Mouse (Mus musculus) lung, postnatal 14 days (tissue): ENCODE data around the gene Iqcf5.

ENCODE experiments used
- DNase-seq: peaks from one replicate; pipeline ENCODE4 v3.0.0; 2021

Gene Iqcf5

DNA sequence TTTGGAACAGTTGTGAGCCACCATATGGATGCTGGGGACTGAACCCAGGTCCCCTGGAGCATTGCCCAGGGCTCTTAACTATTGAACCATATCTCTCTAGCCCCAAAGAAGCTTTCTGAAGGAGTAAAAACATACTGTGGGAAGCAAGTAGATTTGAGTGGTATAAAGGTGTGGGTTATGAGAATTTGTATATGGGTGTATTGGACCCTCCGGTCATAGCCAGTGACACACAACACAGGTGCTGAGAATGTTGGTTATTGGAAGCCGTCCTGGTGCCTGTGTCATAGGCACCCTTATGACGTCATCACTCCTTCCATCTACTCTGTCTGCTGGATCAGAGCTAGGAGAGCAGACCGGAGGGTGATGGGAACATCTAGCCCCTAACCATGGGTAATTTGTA lies at the start of gene Iqcf5:
Gene Iqcf5, plus strand, starts transcription at position 301 of the 400 bp plus-strand sequence.
- no peak for DNase-seq

GRCm38 (mm10) chr9:106464751-106465541 lies 49.4 kb upstream of the Iqcf5 start:
- peak; percentile 51 for DNase-seq

GRCm38 (mm10) chr9:106465571-106466200 lies 48.7 kb upstream of the Iqcf5 start, which contains the start of gene Gpr62:
TSS of gene Gpr62 (minus strand) at chr9:106465938.
- no peak for DNase-seq

GRCm38 (mm10) chr9:106466721-106467120 lies 47.7 kb upstream of the Iqcf5 start:
- no peak for DNase-seq

GRCm38 (mm10) chr9:106467746-106468145 lies 46.6 kb upstream of the Iqcf5 start:
- no peak for DNase-seq

DNA sequence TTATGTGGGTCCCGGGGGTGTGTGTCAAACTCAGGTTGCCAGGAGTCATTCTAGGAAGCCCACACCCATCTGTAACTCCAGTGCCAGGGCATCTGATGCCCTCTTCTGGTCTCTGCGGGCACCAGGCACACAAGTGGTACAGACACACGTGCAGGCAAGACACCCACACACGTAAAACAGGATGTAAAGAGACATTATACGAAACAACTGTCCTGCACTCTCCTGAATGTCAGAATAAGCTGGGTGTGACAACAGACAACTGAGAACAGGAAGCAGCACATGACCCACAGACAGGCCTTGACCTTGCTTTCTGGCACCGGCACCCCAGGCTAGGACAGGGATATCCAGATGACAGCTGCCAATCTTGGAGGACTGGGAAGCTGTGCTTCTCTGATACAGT lies 45.1 kb upstream of the Iqcf5 start:
- DNase-seq, result no peak

DNA sequence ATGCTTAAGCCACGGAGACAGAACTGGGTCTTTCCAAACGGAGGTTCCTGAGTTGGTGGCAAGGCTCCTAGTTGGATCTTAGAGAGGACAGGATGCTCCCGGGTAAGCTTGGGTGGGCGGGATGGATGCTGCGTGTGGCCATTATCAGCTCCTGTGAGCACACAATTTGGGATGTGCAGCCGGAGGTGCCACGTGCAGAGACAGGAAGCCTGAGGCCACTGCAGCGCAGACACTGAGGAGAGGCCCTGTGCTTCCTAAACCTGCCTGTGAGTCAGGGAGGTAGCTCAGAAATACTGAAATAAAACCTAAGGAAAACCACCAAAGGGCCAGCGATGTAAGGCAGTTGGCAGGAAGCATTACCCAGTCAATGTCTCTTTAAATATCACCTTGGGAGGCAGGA lies 44.6 kb upstream of the Iqcf5 start:
- no peak for DNase-seq

DNA sequence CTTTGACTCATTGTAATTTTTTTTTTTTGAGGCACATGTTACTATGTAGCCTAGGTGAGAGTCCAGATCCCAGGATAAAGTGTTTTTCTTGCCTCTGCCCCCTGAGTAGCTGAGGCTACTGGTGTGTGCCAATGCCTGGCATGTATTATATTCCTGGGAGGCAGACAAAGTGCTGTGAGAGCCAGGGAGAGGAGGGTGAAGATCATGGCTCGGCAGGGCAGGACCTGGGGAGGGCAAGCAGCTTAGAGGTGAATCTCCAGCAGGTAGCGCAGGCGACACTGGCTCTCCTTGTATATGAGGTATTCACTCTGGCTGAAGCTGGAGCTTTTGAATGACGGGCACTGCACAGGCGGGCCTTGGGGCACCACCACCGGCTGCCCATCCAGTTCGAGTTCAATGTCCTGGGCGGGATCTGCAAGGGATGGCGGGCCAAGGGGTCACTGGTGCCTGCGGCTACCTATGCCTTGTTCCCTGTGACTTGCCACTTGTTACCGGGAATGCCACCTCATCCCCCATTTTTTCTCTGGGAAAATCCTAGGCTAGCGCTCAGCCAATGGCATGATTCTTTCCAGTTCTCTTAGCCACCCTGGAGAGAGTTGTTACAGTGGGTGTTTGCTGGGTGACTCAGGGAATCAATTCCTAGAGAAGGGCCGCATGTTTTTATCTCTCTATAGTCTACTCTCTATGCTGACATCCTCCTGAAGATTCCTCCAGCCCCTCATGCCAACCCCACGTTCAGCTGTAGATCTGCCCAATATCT lies 43.2 kb upstream of the Iqcf5 start:
- DNase-seq, result no peak

- peak; percentile 68 for DNase-seq
Observed at GRCm38 (mm10) chr9:106471892-106472291, 42.5 kb upstream of the Iqcf5 start.

- DNase-seq, result no peak
Observed at GRCm38 (mm10) chr9:106472321-106472720, 42.1 kb upstream of the Iqcf5 start.

GRCm38 (mm10) chr9:106473081-106473752 lies 41.2 kb upstream of the Iqcf5 start:
- no peak for DNase-seq

DNA sequence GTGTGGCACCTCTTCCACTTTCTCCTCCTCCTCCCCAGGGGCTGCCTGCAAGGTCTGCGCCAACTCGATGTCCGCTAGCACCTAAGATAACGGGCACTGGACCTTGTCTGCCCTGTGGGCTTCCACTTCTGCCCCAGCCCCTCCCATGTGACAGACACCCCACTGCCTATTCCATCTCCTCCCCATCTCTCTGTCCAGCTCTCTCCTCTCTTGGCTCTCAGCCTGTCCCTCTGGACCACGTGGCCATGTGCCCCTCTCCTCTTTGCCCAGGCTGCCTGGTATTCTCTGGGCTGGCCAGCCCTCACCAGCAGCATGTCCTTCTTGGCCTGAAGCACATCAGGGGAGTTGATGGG lies 40.6 kb upstream of the Iqcf5 start:
- no peak for DNase-seq

- peak; percentile 78 for DNase-seq
Observed at GRCm38 (mm10) chr9:106474456-106474855, 39.9 kb upstream of the Iqcf5 start.

DNA sequence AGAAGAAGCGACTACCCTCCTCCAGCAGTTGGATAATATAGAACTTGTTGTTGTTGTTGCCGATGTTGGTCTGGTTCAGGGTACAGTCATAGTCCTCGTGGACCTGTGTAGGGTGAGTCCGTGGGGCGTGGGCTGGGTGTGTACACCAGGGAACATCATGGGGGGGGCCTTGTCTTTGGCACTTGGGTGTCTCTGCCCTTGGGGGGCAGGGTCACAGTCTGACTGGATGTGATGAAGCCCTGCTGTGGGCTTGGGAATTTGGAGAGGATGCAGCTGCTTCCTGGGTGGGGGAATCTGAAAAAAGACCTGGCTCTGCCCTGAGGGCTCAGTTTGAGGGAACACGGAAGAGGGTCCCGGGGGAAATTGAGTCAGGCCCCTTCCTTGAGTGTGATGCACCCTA lies 39.3 kb upstream of the Iqcf5 start:
- peak; percentile 53 for DNase-seq

- DNase-seq, result peak; percentile 2
Observed at GRCm38 (mm10) chr9:106475663-106476001, 38.7 kb upstream of the Iqcf5 start, which contains the start of gene Rrp9. TSS of gene Rrp9 (plus strand) at chr9:106475963.

- peak; percentile 71 for DNase-seq
Observed at GRCm38 (mm10) chr9:106476002-106476923, 38.1 kb upstream of the Iqcf5 start.

GRCm38 (mm10) chr9:106476924-106477484 lies 37.4 kb upstream of the Iqcf5 start, which contains the start of gene Parp3:
TSS of gene Parp3 (minus strand) at chr9:106476949.
- peak; percentile 98 for DNase-seq

DNA sequence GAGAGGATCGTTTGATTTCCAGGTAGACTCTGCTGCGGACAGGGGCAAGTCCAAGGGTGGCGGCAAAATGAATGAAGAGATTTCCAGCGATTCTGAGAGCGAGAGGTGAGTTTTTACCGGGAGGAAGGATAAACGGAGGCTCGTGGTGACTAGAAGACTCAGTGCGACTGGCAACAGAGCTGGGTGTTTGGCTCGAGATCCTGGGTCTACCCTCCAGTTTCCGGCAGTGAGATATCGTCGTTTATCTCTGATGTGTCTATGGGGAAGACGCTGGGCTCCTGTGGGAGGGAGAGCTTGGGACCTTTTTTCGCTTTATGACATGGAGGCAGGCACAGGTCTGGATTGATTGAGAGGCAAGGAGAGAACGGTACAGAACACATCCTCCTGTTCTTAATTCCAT lies 36.7 kb upstream of the Iqcf5 start:
- no peak for DNase-seq

- no peak for DNase-seq
Observed at GRCm38 (mm10) chr9:106478101-106478500, 36.3 kb upstream of the Iqcf5 start.

GRCm38 (mm10) chr9:106480541-106480940 lies 33.8 kb upstream of the Iqcf5 start:
- no peak for DNase-seq

DNA sequence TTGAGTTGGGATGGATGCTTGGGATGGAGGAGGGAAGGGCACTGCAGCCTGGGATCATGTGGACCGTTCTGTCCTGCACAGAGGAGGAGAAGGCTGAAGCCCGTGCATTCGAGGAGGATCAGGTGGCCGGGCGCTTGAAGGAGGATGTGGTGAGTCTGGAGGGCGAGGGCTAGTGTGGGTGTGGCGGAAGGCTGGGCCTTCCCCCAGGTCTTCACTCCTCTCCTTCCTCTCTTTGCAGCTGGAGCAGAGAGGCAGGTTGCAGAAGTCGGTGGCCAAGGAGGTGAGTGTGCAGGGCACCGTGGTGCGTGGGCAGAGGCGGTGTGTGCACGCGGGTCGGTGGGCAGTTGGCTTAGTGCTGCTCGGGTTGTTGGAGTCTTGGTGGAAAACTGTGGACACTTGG lies 33.3 kb upstream of the Iqcf5 start:
- no peak for DNase-seq

- no peak for DNase-seq
Observed at GRCm38 (mm10) chr9:106481676-106482075, 32.7 kb upstream of the Iqcf5 start.
